ENCODE assay signal across 7 mouse cellular contexts in the genomic region with DNA sequence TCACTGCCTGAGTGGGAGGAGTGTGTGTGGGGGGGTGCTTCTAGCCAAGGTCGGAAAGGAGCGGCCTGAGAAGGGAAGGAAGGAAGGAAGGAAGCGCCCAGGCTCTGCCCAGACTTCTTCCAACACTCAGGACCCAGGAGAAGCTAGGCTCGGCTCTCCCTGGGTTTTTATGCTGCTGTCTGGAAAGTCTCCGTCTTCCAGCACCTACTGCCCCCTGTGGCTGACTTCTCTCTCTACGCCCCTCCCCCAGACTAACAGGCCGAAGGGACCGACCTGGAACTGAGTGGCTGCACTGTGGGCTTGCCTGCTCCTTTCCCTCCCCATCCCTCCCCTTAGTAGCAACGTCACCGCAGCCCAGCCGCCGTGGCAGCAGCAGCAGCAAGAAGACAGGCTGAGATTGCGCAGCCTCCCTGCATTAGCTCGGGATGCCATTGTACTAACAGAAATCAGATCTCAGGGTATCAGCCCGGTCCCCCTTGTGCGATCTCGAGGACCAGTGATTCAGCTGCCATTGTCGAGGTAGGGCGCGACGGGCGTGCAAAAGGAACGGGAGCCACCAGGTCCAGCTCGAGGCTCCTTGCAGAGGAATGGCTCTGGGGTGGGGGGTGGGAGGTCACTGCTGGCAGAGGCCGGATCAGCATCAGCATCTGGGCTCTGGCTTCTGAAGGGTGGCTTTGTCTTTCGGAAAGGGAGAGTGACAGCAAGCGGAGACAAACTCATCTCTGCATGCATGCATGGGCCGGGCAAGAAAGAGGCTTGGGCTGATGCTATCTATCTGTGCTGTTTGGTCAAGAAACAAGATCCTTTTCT. TPM values are rescaled to one million over a fixed set of nuclear protein-coding genes. Genes with fewer than 3 reads are reported as not detected.
DNase-seq lines count a peak whose midpoint lies in the region; ATAC-seq and TF ChIP-seq lines count a peak whose summit lies in the region.

No protein-coding gene starts in this region.

- 0 out of 2 replicates have a peak, but pooled peaks cover under 1% of the 10 kb centered on the region for H3K4me1 ChIP-seq in embryonic facial prominence, embryonic 11.5 days (ENCODE audit: control insufficient read depth, insufficient read depth, low read length)
- peaks cover 15% of the 10 kb centered on the region; the same call in 1 of the 2 replicates for H3K4me1 ChIP-seq in limb, embryonic 11.5 days (ENCODE audit: control insufficient read depth, insufficient read depth, low read length)
- H3K4me1 ChIP-seq in midbrain, embryonic 13.5 days (replicated peaks) = peaks cover 48% of the 10 kb centered on the region
- peaks cover 11% of the 10 kb centered on the region for H3K4me1 ChIP-seq in stomach, postnatal 0 days (replicated peaks; ENCODE audit: control insufficient read depth, insufficient read depth)

- H3K27ac ChIP-seq in embryonic facial prominence, embryonic 11.5 days (replicated peaks; ENCODE audit: low read depth, low read length) = 0 out of 2 replicates have a peak overlapping the region, but pooled peaks have one; percentile 14
- H3K27ac ChIP-seq in limb, embryonic 11.5 days (replicated peaks; ENCODE audit: low read depth, low read length) = no peak overlapping the region
- peak overlapping the region; percentile 97 for H3K27ac ChIP-seq in midbrain, embryonic 13.5 days
- peak overlapping the region; percentile 93 for H3K27ac ChIP-seq in stomach, postnatal 0 days (replicated peaks)

- peak; percentile 79 for TF ChIP-seq CTCF in stomach, postnatal 0 days (IDR thresholded peaks at IDR 0.05; ENCODE audit: low read depth)

- peak; percentile 95 for ATAC-seq in embryonic facial prominence, embryonic 11.5 days (replicated peaks; ENCODE audit: insufficient number of reproducible peaks, low FRiP score, low TSS enrichment, low read depth)
- peak; percentile 90 for ATAC-seq in limb, embryonic 11.5 days (ENCODE audit: insufficient number of reproducible peaks, low FRiP score, low TSS enrichment, low read depth)
- ATAC-seq in midbrain, embryonic 13.5 days = peak; percentile 97
- peak; percentile 94 for ATAC-seq in stomach, postnatal 0 days (ENCODE audit: low FRiP score, low TSS enrichment)

- H3K9me3 ChIP-seq in embryonic facial prominence, embryonic 11.5 days (replicated peaks; ENCODE audit: control insufficient read depth, low read length) = no peaks in the 10 kb centered on the region
- H3K9me3 ChIP-seq in limb, embryonic 11.5 days (ENCODE audit: control insufficient read depth, low read length) = no peaks in the 10 kb centered on the region
- no peaks in the 10 kb centered on the region for H3K9me3 ChIP-seq in midbrain, embryonic 13.5 days
- H3K9me3 ChIP-seq in stomach, postnatal 0 days (ENCODE audit: control insufficient read depth, low read length) = no peaks in the 10 kb centered on the region

- WGBS in embryonic facial prominence, embryonic 11.5 days = 1% methylated on average over 28 of the region's 28 CpGs
- WGBS in limb, embryonic 11.5 days = 3% methylated on average over 28 of the region's 28 CpGs
- WGBS in midbrain, embryonic 13.5 days = 1% methylated on average over 28 of the region's 28 CpGs
- WGBS in stomach, postnatal 0 days = 6% methylated on average over 28 of the region's 28 CpGs

- H3K4me2 ChIP-seq in embryonic facial prominence, embryonic 11.5 days (ENCODE audit: low read depth, low read length) = peak overlapping the region; percentile 38
- H3K4me2 ChIP-seq in limb, embryonic 11.5 days (ENCODE audit: low read depth, severe bottlenecking) = peak overlapping the region; percentile 69
- H3K4me2 ChIP-seq in midbrain, embryonic 13.5 days (replicated peaks) = peak overlapping the region; percentile 77
- H3K4me2 ChIP-seq in stomach, postnatal 0 days (replicated peaks; ENCODE audit: low read depth) = peak overlapping the region; percentile 65

- H3K27me3 ChIP-seq in embryonic facial prominence, embryonic 11.5 days (ENCODE audit: control insufficient read depth, insufficient read depth, low read length) = no peaks in the 10 kb centered on the region
- H3K27me3 ChIP-seq in limb, embryonic 11.5 days (ENCODE audit: control insufficient read depth, insufficient read depth, low read length) = no peaks in the 10 kb centered on the region; the same call in 1 of the 2 replicates
- no peaks in the 10 kb centered on the region for H3K27me3 ChIP-seq in midbrain, embryonic 13.5 days
- no peaks in the 10 kb centered on the region for H3K27me3 ChIP-seq in stomach, postnatal 0 days (ENCODE audit: control insufficient read depth, insufficient read depth, low read length)

- peak overlapping the region; percentile 53 for H3K9ac ChIP-seq in embryonic facial prominence, embryonic 11.5 days (replicated peaks; ENCODE audit: low read length)
- peak overlapping the region; percentile 64 for H3K9ac ChIP-seq in limb, embryonic 11.5 days (ENCODE audit: low read length)
- H3K9ac ChIP-seq in midbrain, embryonic 13.5 days (replicated peaks) = peak overlapping the region; percentile 93
- H3K9ac ChIP-seq in stomach, postnatal 0 days (ENCODE audit: low read length) = peak overlapping the region; percentile 60

- no peak for TF ChIP-seq EP300 in stomach, postnatal 0 days (optimal IDR thresholded peaks at IDR 0.05)

- no peaks in the 10 kb centered on the region for H3K36me3 ChIP-seq in embryonic facial prominence, embryonic 11.5 days (replicated peaks; ENCODE audit: control insufficient read depth, insufficient read depth, low read depth, low read length)
- no peaks in the 10 kb centered on the region for H3K36me3 ChIP-seq in limb, embryonic 11.5 days (ENCODE audit: control insufficient read depth, insufficient read depth, low read length)
- peaks cover 7% of the 10 kb centered on the region; the same call in 1 of the 2 replicates for H3K36me3 ChIP-seq in midbrain, embryonic 13.5 days
- H3K36me3 ChIP-seq in stomach, postnatal 0 days (ENCODE audit: control insufficient read depth, insufficient read depth, low read length) = 0 out of 2 replicates have a peak, but pooled peaks cover 3% of the 10 kb centered on the region

- peak; percentile 73 for DNase-seq in adrenal gland, postnatal 25 days
- DNase-seq in embryonic facial prominence, embryonic 11.5 days (ENCODE audit: low spot score) = peak; percentile 92
- DNase-seq in heart, adult 18-20 months = peak; percentile 87 to 93
- peak; percentile 82 for DNase-seq in kidney, adult 11 months
- peak; percentile 85 for DNase-seq in limb, embryonic 11.5 days (ENCODE audit: low spot score)
- DNase-seq in stomach, postnatal 0 days (ENCODE audit: low spot score) = peak; percentile 83

- H3K4me3 ChIP-seq in embryonic facial prominence, embryonic 11.5 days (ENCODE audit: low read depth, low read length) = peak overlapping the region; percentile 30
- H3K4me3 ChIP-seq in limb, embryonic 11.5 days (ENCODE audit: low read depth, low read length) = peak overlapping the region; percentile 28
- H3K4me3 ChIP-seq in midbrain, embryonic 13.5 days (replicated peaks) = peak overlapping the region; percentile 68
- H3K4me3 ChIP-seq in stomach, postnatal 0 days (ENCODE audit: low read depth, low read length) = peak overlapping the region; percentile 43

RNA-seq across cellular contexts. Expression of gene Fam166b, which starts 22.6 kb away (rescaled TPM):
- total RNA-seq in adrenal gland, postnatal 25 days (2021) = not detected in 2 replicates
- 0.17 TPM in 1 of 2 replicates, not detected in the other for polyA plus RNA-seq in embryonic facial prominence, embryonic 11.5 days (2014; fragmentation: Nextera tagmentation; extraction: Ambion mirVana)
- total RNA-seq in heart, adult 18-20 months (2021) = under 1 TPM in 1 of 2 experiments, not detected in 1; 0.26 TPM
- 0.14 TPM in 1 of 2 replicates, not detected in the other for polyA plus RNA-seq in limb, embryonic 11.5 days (2014; fragmentation: Nextera tagmentation; extraction: Ambion mirVana)
- polyA plus RNA-seq in midbrain, embryonic 13.5 days (2015; fragmentation: Nextera tagmentation; extraction: Ambion mirVana) = 0.30 and 0.83 TPM in 2 replicates
- polyA plus RNA-seq in stomach, postnatal 0 days (2015; fragmentation: Nextera tagmentation; extraction: Ambion mirVana) = 0.12 and 0.27 TPM in 2 replicates

RNA-seq across cellular contexts. Expression of gene Rusc2, which starts 24.6 kb away (rescaled TPM):
- 38.6 and 62.1 TPM in 2 replicates for total RNA-seq in adrenal gland, postnatal 25 days (2021)
- 7.4 TPM in 2 replicates for polyA plus RNA-seq in embryonic facial prominence, embryonic 11.5 days (2014; fragmentation: Nextera tagmentation; extraction: Ambion mirVana)
- total RNA-seq in heart, adult 18-20 months (2021) = 10 to 100 TPM; 50.5 to 53.9 TPM
- 3.5 and 4.5 TPM in 2 replicates for polyA plus RNA-seq in limb, embryonic 11.5 days (2014; fragmentation: Nextera tagmentation; extraction: Ambion mirVana)
- 68.8 and 75.4 TPM in 2 replicates for polyA plus RNA-seq in midbrain, embryonic 13.5 days (2015; fragmentation: Nextera tagmentation; extraction: Ambion mirVana)
- 10.7 and 11.5 TPM in 2 replicates for polyA plus RNA-seq in stomach, postnatal 0 days (2015; fragmentation: Nextera tagmentation; extraction: Ambion mirVana)

RNA-seq across cellular contexts. Expression of gene Tesk1, which starts 35.4 kb away (rescaled TPM):
- 51.3 and 53.2 TPM in 2 replicates for total RNA-seq in adrenal gland, postnatal 25 days (2021)
- polyA plus RNA-seq in embryonic facial prominence, embryonic 11.5 days (2014; fragmentation: Nextera tagmentation; extraction: Ambion mirVana) = 8.2 TPM in 2 replicates
- 10 to 100 TPM; 30.8 to 32.7 TPM for total RNA-seq in heart, adult 18-20 months (2021)
- 9.8 TPM in 2 replicates for polyA plus RNA-seq in limb, embryonic 11.5 days (2014; fragmentation: Nextera tagmentation; extraction: Ambion mirVana)
- polyA plus RNA-seq in midbrain, embryonic 13.5 days (2015; fragmentation: Nextera tagmentation; extraction: Ambion mirVana) = 6.1 and 8.4 TPM in 2 replicates
- polyA plus RNA-seq in stomach, postnatal 0 days (2015; fragmentation: Nextera tagmentation; extraction: Ambion mirVana) = 4.7 TPM in 2 replicates

RNA-seq across cellular contexts. Expression of gene Cd72, which starts 48.1 kb away (rescaled TPM):
- total RNA-seq in adrenal gland, postnatal 25 days (2021) = 2.9 TPM in 1 of 2 replicates, not detected in the other
- 2.4 and 2.7 TPM in 2 replicates for polyA plus RNA-seq in embryonic facial prominence, embryonic 11.5 days (2014; fragmentation: Nextera tagmentation; extraction: Ambion mirVana)
- 1 to 10 TPM in 1 of 2 experiments, under 1 TPM in 1; 0.82 to 4.7 TPM for total RNA-seq in heart, adult 18-20 months (2021)
- 2.4 and 4.0 TPM in 2 replicates for polyA plus RNA-seq in limb, embryonic 11.5 days (2014; fragmentation: Nextera tagmentation; extraction: Ambion mirVana)
- 4.1 and 4.7 TPM in 2 replicates for polyA plus RNA-seq in midbrain, embryonic 13.5 days (2015; fragmentation: Nextera tagmentation; extraction: Ambion mirVana)
- 2.8 and 3.2 TPM in 2 replicates for polyA plus RNA-seq in stomach, postnatal 0 days (2015; fragmentation: Nextera tagmentation; extraction: Ambion mirVana)
